In genomic region chr10:40524032-40524806, GRCm38 (mm10) we compare ENCODE assay signal across 14 mouse cellular contexts. TPM values are rescaled to one million over a fixed set of nuclear protein-coding genes. Genes with fewer than 3 reads are reported as not detected.
DNase-seq lines count a peak whose midpoint lies in the region; ATAC-seq and TF ChIP-seq lines count a peak whose summit lies in the region.
"Had no signal": no experiment of that assay in that cellular context is flagged by ENCODE, and none has a peak within 500 bp of the region (broad histone marks: within the 10 kb centered on the region; RNA-seq: fewer than 3 reads in every experiment).

No protein-coding gene starts in this region.

- no peak overlapping the region for H3K4me3 ChIP-seq in kidney, embryonic 15.5 days (replicated peaks)
- H3K4me3 ChIP-seq in MEL (ENCODE audit: control insufficient read depth in 1 of 2, insufficient read depth in 1 of 2, low read depth in 2 of 2, low read length in 2 of 2) = no peak overlapping the region
- H3K4me3 ChIP-seq: forebrain, embryonic 13.5 days had no signal

- H3K9me3 ChIP-seq in kidney, embryonic 15.5 days (replicated peaks) = no peaks in the 10 kb centered on the region
- no peaks in the 10 kb centered on the region for H3K9me3 ChIP-seq in MEL (replicated peaks; ENCODE audit: insufficient read depth, low read length)
- H3K9me3 ChIP-seq: forebrain, embryonic 13.5 days; G1E had no signal

- 66% methylated on average over 9 of the region's 9 CpGs for WGBS in kidney, embryonic 15.5 days

- 0 out of 2 replicates have a peak overlapping the region, but pooled peaks have one; percentile 11 for H3K27ac ChIP-seq in kidney, embryonic 15.5 days
- no peak overlapping the region for H3K27ac ChIP-seq in MEL (ENCODE audit: control insufficient read depth, low read depth, low read length)
- H3K27ac ChIP-seq: forebrain, embryonic 13.5 days had no signal

- TF ChIP-seq POLR2A in MEL (IDR thresholded peaks at IDR 0.05; ENCODE audit: control insufficient read depth in 1 of 2, insufficient read depth in 1 of 2, low read depth in 1 of 2, low read length in 2 of 2, poor library complexity in 1 of 2) = no peak

- ATAC-seq in kidney, embryonic 15.5 days (replicated peaks; ENCODE audit: low FRiP score) = no peak
- ATAC-seq in granulocyte monocyte progenitor cell, adult 5-6 weeks (replicated peaks; ENCODE audit: poor library complexity, severe bottlenecking) = peak; percentile 55
- ATAC-seq in megakaryocyte progenitor cell, adult 5-6 weeks (replicated peaks; ENCODE audit: poor library complexity) = peak; percentile 43
- ATAC-seq: forebrain, embryonic 13.5 days had no signal

- peaks cover 44% of the 10 kb centered on the region for H3K4me1 ChIP-seq in kidney, embryonic 15.5 days
- H3K4me1 ChIP-seq in MEL (ENCODE audit: control insufficient read depth in 1 of 2, insufficient read depth in 2 of 2, low read length in 2 of 2) = peaks cover 4 to 20% of the 10 kb centered on the region in 2 experiments; a peak in 3 of 4 replicates

- intact Hi-C loops in left cerebral cortex, postnatal 25 days (cut with DNase I) = loop anchor here (2.0 to 10.0 kb wide), 3 partner anchors 152 to 469 kb away; no protein-coding TSS in a partner anchor
- intact Hi-C loops in gastrocnemius, postnatal 14 days (cut with DNase I; ENCODE audit: low total_unique reads) = loop anchor here (2.0 to 10.0 kb wide), 2 partner anchors 149 to 263 kb away; no protein-coding TSS in a partner anchor

- H3K36me3 ChIP-seq in kidney, embryonic 15.5 days = no peaks in the 10 kb centered on the region
- peaks cover 0 to 10% of the 10 kb centered on the region in 2 experiments; a peak in 2 of 4 replicates for H3K36me3 ChIP-seq in MEL (ENCODE audit: control insufficient read depth in 1 of 2, insufficient read depth in 2 of 2, low read length in 2 of 2)
- H3K36me3 ChIP-seq: G1E had no signal

- DNase-seq in kidney, adult 9 months = no peak
- DNase-seq in MEL (ENCODE audit: low read depth, low spot score) = peak; percentile 20
- no peak for DNase-seq in urinary bladder, postnatal 36 days (ENCODE audit: low spot score in 2 of 2)
- DNase-seq in left cerebral cortex, postnatal 25 days (ENCODE audit: low spot score in 2 of 2) = no peak
- DNase-seq in gastrocnemius, postnatal 14 days = no peak
- DNase-seq: thymus, postnatal 36 days had no signal

- no peak overlapping the region for H3K9ac ChIP-seq in kidney, embryonic 15.5 days
- no peak overlapping the region for H3K9ac ChIP-seq in MEL (ENCODE audit: control insufficient read depth, low read depth, low read length, poor library complexity, severe bottlenecking)
- H3K9ac ChIP-seq: forebrain, embryonic 13.5 days had no signal

- H3K27me3 ChIP-seq in kidney, embryonic 15.5 days = no peaks in the 10 kb centered on the region
- no peaks in the 10 kb centered on the region; a peak in 1 of 4 replicates for H3K27me3 ChIP-seq in MEL (ENCODE audit: control insufficient read depth in 1 of 2, insufficient read depth in 2 of 2, low read length in 2 of 2)
- H3K27me3 ChIP-seq: forebrain, embryonic 13.5 days had no signal

- no peak overlapping the region for H3K4me2 ChIP-seq in kidney, embryonic 15.5 days
- H3K4me2 ChIP-seq: forebrain, embryonic 13.5 days had no signal

- TF ChIP-seq RAD21 in MEL (IDR thresholded peaks at IDR 0.05; ENCODE audit: low read depth, low read length) = no peak

- H3K79me2 ChIP-seq in MEL (ENCODE audit: control insufficient read depth, insufficient read depth, low read length, poor library complexity) = no peaks in the 10 kb centered on the region

- TF ChIP-seq CTCF in MEL (IDR thresholded peaks at IDR 0.05 in 2 of 3, conservative IDR thresholded peaks at IDR 0.05 in 1 of 3; ENCODE audit: control insufficient read depth in 1 of 3, insufficient read depth in 1 of 3, low read depth in 2 of 3, low read length in 3 of 3, poor library complexity in 1 of 3, severe bottlenecking in 1 of 3) = no peak

- TF ChIP-seq EP300 in MEL (IDR thresholded peaks at IDR 0.05; ENCODE audit: low read depth in 1 of 2, low read length in 2 of 2) = no peak

TF ChIP-seq in MEL, 35 proteins besides CTCF, POLR2A, EP300 and RAD21:
- TF ChIP-seq MYB (IDR thresholded peaks at IDR 0.05; ENCODE audit: low read depth, low read length) = no peak
- no peak for TF ChIP-seq USF1 (IDR thresholded peaks at IDR 0.05; ENCODE audit: low read depth, low read length)
- TF ChIP-seq MAZ (IDR thresholded peaks at IDR 0.05; ENCODE audit: low read depth, low read length) = no peak
- no peak for TF ChIP-seq E2F4 (IDR thresholded peaks at IDR 0.05; ENCODE audit: borderline replicate concordance, low read depth, low read length)
- no peak for TF ChIP-seq HCFC1 (IDR thresholded peaks at IDR 0.05; ENCODE audit: low read depth, low read length)
- no peak for TF ChIP-seq ELF1 (IDR thresholded peaks at IDR 0.05; ENCODE audit: low read depth, low read length)
- no peak for TF ChIP-seq ZMIZ1 (IDR thresholded peaks at IDR 0.05; ENCODE audit: low read depth, low read length)
- no peak for TF ChIP-seq CHD1 (IDR thresholded peaks at IDR 0.05; ENCODE audit: low read depth, low read length)
- no peak for TF ChIP-seq ETS1 (IDR thresholded peaks at IDR 0.05; ENCODE audit: low read depth, low read length)
- no peak for TF ChIP-seq POLR2AphosphoS5 (IDR thresholded peaks at IDR 0.05; ENCODE audit: borderline replicate concordance, low read depth, low read length)
- no peak for TF ChIP-seq UBTF (IDR thresholded peaks at IDR 0.05; ENCODE audit: borderline replicate concordance, insufficient read depth, low read depth, low read length)

RNA-seq across cellular contexts. Expression of gene Slc22a16, which starts 45.9 kb away (rescaled TPM):
- polyA plus RNA-seq in kidney, embryonic 15.5 days (2015; fragmentation: Nextera tagmentation; extraction: Ambion mirVana) = not detected in 2 replicates
- total RNA-seq in MEL (2012; rRNA removed) = not detected in 2 replicates
- not detected for polyA plus RNA-seq in MEL (2012; ENCODE audit: insufficient read depth in 1 of 2, insufficient read length in 2 of 2, low read depth in 1 of 2, low replicate concordance in 2 of 2, missing spikeins in 1 of 2)
- total RNA-seq in granulocyte monocyte progenitor cell, adult 5-6 weeks (2014; fragmentation: Nextera tagmentation) = not detected in 2 replicates
- not detected in 2 replicates for total RNA-seq in granulocyte monocyte progenitor cell, adult 5-6 weeks (2017)
- total RNA-seq in megakaryocyte progenitor cell, adult 5-6 weeks (2015) = not detected in 2 replicates
- total RNA-seq in megakaryocyte progenitor cell, adult 5-6 weeks (2017) = not detected in 2 replicates
- total RNA-seq in left cerebral cortex, postnatal 25 days (2021) = not detected
- total RNA-seq in gastrocnemius, postnatal 14 days (2021) = not detected
- total RNA-seq: G1E; heart, postnatal 14 days; left cerebral cortex, postnatal 4 days had no signal
- polyA plus RNA-seq: forebrain, embryonic 13.5 days; G1E; kidney, embryonic 16.5 days had no signal
